Mouse (Mus musculus): ENCODE data around the gene Antxr2. TPM values are rescaled to one million over a fixed set of nuclear protein-coding genes. Genes with fewer than 3 reads are reported as not detected.

Antxr2 gene
- total and polyA plus RNA-seq, 2 experiments from 2014 or later = 2.7 to 9.2 TPM

DNA sequence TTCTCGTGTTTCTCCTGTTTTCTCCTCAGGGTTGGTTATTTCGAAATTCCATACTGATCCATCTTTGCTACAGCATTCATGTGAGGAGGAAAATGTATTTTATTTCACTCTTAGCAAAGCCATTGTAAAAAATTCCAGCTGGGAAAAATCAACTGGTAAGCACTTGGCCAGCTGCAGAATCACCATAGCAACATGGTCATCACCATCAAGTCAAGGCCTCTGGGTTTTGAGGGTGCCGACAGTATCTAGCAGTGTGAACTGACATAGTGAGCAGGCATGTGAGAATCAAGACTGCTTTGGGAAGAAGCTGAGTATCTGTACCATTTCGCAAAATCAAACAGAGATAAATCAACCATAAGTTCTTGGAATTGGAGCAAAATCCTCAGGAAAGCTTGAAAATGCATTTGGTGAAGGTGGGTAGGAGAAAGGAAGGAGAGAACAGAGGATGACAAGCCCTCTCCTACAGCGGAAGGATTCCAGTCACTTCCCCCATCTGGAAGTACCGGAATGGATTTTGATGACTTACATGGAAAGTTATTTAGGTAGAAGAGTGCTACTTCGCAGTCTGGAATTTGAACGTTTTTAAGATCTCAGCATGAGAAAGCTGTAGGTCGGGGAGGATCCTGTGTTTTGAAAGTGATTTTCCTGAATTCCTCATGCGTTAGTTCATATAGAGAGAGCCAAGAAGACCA lies 183.5 kb downstream of the Antxr2 start:
- Histone ChIP-seq H3K27me3 (ENCODE audit: insufficient read depth, low read length) (no peaks in the 10 kb centered on the region), H3K36me3 (ENCODE audit: insufficient read depth, low read length) (no peaks in the 10 kb centered on the region), H3K9me3 (ENCODE audit: low read length) (no peaks in the 10 kb centered on the region), H3K9ac (replicated peaks; ENCODE audit: low read length) (no peak overlapping the region), H3K4me2 (ENCODE audit: low read depth, low read length) (no peak overlapping the region), H3K4me3 (ENCODE audit: low read length) (no peak overlapping the region), H3K4me1 (ENCODE audit: insufficient read depth, low read length) (no peaks in the 10 kb centered on the region), H3K27ac (no peak overlapping the region)
- no peak for DNase-seq (ENCODE audit: low spot score)
- no peak for TF ChIP-seq CTCF (IDR thresholded peaks at IDR 0.05; ENCODE audit: low read depth)
- WGBS = 83% methylated on average over 10 of the region's 10 CpGs
- ATAC-seq = no peak

- no peak overlapping the region for H3K4me3 ChIP-seq (ENCODE audit: low read length)
- no peak for DNase-seq (ENCODE audit: low spot score)
- no peak for ATAC-seq
- H3K9me3 ChIP-seq (ENCODE audit: low read length) = no peaks in the 10 kb centered on the region
- H3K4me1 ChIP-seq (ENCODE audit: insufficient read depth, low read length) = no peaks in the 10 kb centered on the region
- whole genome bisulfite sequencing = 90% methylated on average over 2 of the region's 2 CpGs
- H3K27me3 ChIP-seq (ENCODE audit: insufficient read depth, low read length) = no peaks in the 10 kb centered on the region
- TF ChIP-seq CTCF (IDR thresholded peaks at IDR 0.05; ENCODE audit: low read depth) = no peak
- H3K4me2 ChIP-seq (ENCODE audit: low read depth, low read length) = no peak overlapping the region
- no peak overlapping the region for H3K27ac ChIP-seq
- H3K36me3 ChIP-seq (ENCODE audit: insufficient read depth, low read length) = no peaks in the 10 kb centered on the region
- H3K9ac ChIP-seq (replicated peaks; ENCODE audit: low read length) = no peak overlapping the region
Measured at GRCm38 (mm10) chr5:97846503-97846902, 184.3 kb downstream of the Antxr2 start.

DNA sequence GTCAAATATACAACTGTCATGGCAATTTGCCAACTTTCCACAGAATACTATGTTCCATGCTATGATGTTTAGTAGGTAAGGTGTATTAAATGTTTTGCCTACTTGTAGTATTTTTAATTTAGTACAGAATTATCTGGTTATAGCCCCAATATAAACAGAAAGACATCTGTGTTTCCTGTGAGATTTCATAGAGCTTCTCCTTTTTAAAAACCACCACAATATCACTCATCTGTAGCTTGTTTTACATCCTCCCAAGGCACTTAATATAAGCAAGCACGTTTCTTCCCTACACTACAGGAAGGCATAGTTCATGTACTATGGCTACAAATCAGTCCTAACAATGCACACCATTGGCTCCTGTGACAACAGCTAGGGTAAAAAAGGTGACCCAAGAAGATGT lies 188.8 kb downstream of the Antxr2 start:
- Histone ChIP-seq H3K4me3 (ENCODE audit: low read length) (no peak overlapping the region), H3K9ac (replicated peaks; ENCODE audit: low read length) (no peak overlapping the region), H3K27me3 (ENCODE audit: insufficient read depth, low read length) (no peaks in the 10 kb centered on the region), H3K36me3 (ENCODE audit: insufficient read depth, low read length) (no peaks in the 10 kb centered on the region), H3K27ac (no peak overlapping the region), H3K4me1 (ENCODE audit: insufficient read depth, low read length) (no peaks in the 10 kb centered on the region), H3K4me2 (ENCODE audit: low read depth, low read length) (no peak overlapping the region), H3K9me3 (ENCODE audit: low read length) (no peaks in the 10 kb centered on the region)
- TF ChIP-seq CTCF (IDR thresholded peaks at IDR 0.05; ENCODE audit: low read depth) = no peak
- ATAC-seq = no peak
- 71% methylated on average over 1 of the region's 1 CpGs for WGBS
- DNase-seq (ENCODE audit: low spot score) = no peak

GRCm38 (mm10) chr5:97839924-97840279 lies 190.9 kb downstream of the Antxr2 start:
- Histone ChIP-seq H3K36me3 (ENCODE audit: insufficient read depth, low read length) (no peaks in the 10 kb centered on the region), H3K4me1 (ENCODE audit: insufficient read depth, low read length) (no peaks in the 10 kb centered on the region), H3K27ac (no peak overlapping the region), H3K27me3 (ENCODE audit: insufficient read depth, low read length) (no peaks in the 10 kb centered on the region), H3K9ac (replicated peaks; ENCODE audit: low read length) (no peak overlapping the region), H3K4me3 (ENCODE audit: low read length) (no peak overlapping the region), H3K4me2 (ENCODE audit: low read depth, low read length) (no peak overlapping the region), H3K9me3 (ENCODE audit: low read length) (no peaks in the 10 kb centered on the region)
- TF ChIP-seq CTCF (IDR thresholded peaks at IDR 0.05; ENCODE audit: low read depth) = no peak
- no peak for ATAC-seq
- DNase-seq (ENCODE audit: low spot score) = no peak

- ATAC-seq = no peak
- Histone ChIP-seq H3K4me1 (ENCODE audit: insufficient read depth, low read length) (no peaks in the 10 kb centered on the region), H3K4me2 (ENCODE audit: low read depth, low read length) (no peak overlapping the region), H3K9me3 (ENCODE audit: low read length) (no peaks in the 10 kb centered on the region), H3K4me3 (ENCODE audit: low read length) (no peak overlapping the region), H3K27me3 (ENCODE audit: insufficient read depth, low read length) (no peaks in the 10 kb centered on the region), H3K9ac (replicated peaks; ENCODE audit: low read length) (no peak overlapping the region), H3K36me3 (ENCODE audit: insufficient read depth, low read length) (no peaks in the 10 kb centered on the region), H3K27ac (no peak overlapping the region)
- no peak for DNase-seq (ENCODE audit: low spot score)
- WGBS = 60% methylated on average over 3 of the region's 3 CpGs
- TF ChIP-seq CTCF (IDR thresholded peaks at IDR 0.05; ENCODE audit: low read depth) = no peak
Measured at GRCm38 (mm10) chr5:97839271-97839923, 191.4 kb downstream of the Antxr2 start.

DNA sequence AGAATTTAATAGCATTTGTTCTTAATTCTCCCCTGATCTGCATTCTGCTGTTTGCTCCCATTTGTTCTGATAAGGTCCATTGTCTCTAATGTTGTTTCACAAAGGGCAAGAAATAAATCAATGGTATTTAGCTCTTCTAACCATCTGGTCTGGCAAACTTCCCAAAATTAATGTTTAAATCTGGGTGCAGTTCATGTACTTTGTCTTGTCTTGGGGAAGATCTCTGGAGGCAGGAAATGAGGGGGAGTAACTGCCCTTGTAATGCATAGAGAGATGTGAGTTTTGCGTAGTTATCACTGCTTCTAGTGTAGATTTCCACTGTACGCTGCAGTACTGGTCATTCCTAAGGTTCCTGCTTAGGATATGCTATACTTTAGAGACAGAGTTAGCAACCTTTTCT lies 193.5 kb downstream of the Antxr2 start:
- H3K4me1 ChIP-seq (ENCODE audit: insufficient read depth, low read length) = no peaks in the 10 kb centered on the region
- H3K27ac ChIP-seq = no peak overlapping the region
- no peaks in the 10 kb centered on the region for H3K9me3 ChIP-seq (ENCODE audit: low read length)
- no peaks in the 10 kb centered on the region for H3K27me3 ChIP-seq (ENCODE audit: insufficient read depth, low read length)
- H3K4me3 ChIP-seq (ENCODE audit: low read length) = no peak overlapping the region
- TF ChIP-seq CTCF (IDR thresholded peaks at IDR 0.05; ENCODE audit: low read depth) = no peak
- DNase-seq (ENCODE audit: low spot score) (no peak), ATAC-seq (no peak)
- no peaks in the 10 kb centered on the region for H3K36me3 ChIP-seq (ENCODE audit: insufficient read depth, low read length)
- H3K9ac ChIP-seq (replicated peaks; ENCODE audit: low read length) = no peak overlapping the region
- no peak overlapping the region for H3K4me2 ChIP-seq (ENCODE audit: low read depth, low read length)
- 90% methylated on average over 2 of the region's 2 CpGs for WGBS

- Histone ChIP-seq H3K4me2 (ENCODE audit: low read depth, low read length) (no peak overlapping the region), H3K27me3 (ENCODE audit: insufficient read depth, low read length) (no peaks in the 10 kb centered on the region), H3K9ac (replicated peaks; ENCODE audit: low read length) (no peak overlapping the region), H3K4me1 (ENCODE audit: insufficient read depth, low read length) (no peaks in the 10 kb centered on the region), H3K27ac (no peak overlapping the region), H3K36me3 (ENCODE audit: insufficient read depth, low read length) (no peaks in the 10 kb centered on the region), H3K9me3 (ENCODE audit: low read length) (no peaks in the 10 kb centered on the region), H3K4me3 (ENCODE audit: low read length) (no peak overlapping the region)
- no peak for TF ChIP-seq CTCF (IDR thresholded peaks at IDR 0.05; ENCODE audit: low read depth)
- 72% methylated on average over 2 of the region's 2 CpGs for WGBS
- DNase-seq (ENCODE audit: low spot score) = no peak
- no peak for ATAC-seq
Measured at GRCm38 (mm10) chr5:97835418-97835817, 195.4 kb downstream of the Antxr2 start.
